Mouse (Mus musculus) lung, postnatal 0 days (tissue): ENCODE measurements around the gene Sun5. TPM values are rescaled to one million over a fixed set of nuclear protein-coding genes. Genes with fewer than 3 reads are reported as not detected.

Experiments used
- ATAC-seq: fragments of 200-750 bp; cut with Nextera tagmentation; 2 replicates; pipeline ENCODE4 v1.8.0; 2017; ENCODE audit warnings: moderate library complexity
- DNase-seq: peaks from one replicate; pipeline ENCODE4 v3.0.0-alpha.2; 2016; ENCODE audit warnings: low spot score
- H3K27ac ChIP-seq: fragments of 300-500 bp; sonication (generic); 2 replicates; pipeline ENCODE4 v1.5.1; 2014; ENCODE audit warnings: antibody characterized with exemption, mild to moderate bottlenecking, low read length, mixed read lengths
- H3K27me3 ChIP-seq: fragments of 300-500 bp; sonication (generic); replicated peaks from 2 replicates; pipeline ENCODE4 v1.6.1; 2014; ENCODE audit warnings: low read length, mixed read lengths; ENCODE audit not compliant: insufficient read depth
- H3K36me3 ChIP-seq: fragments of 300-500 bp; sonication (generic); 2 replicates; pipeline ENCODE4 v1.6.1; 2014; ENCODE audit warnings: low read length, mixed read lengths; ENCODE audit not compliant: insufficient read depth
- H3K4me1 ChIP-seq: fragments of 300-500 bp; sonication (generic); 2 replicates; pipeline ENCODE4 v1.6.1; 2014; ENCODE audit warnings: antibody characterized with exemption, low read depth, low read length, mixed read lengths; ENCODE audit not compliant: insufficient read depth
- H3K4me2 ChIP-seq: fragments of 300-500 bp; sonication (generic); replicated peaks from 2 replicates; pipeline ENCODE4 v1.6.1; 2014; ENCODE audit warnings: low read depth, mild to moderate bottlenecking, low read length, moderate library complexity, mixed read lengths
- H3K4me3 ChIP-seq: fragments of 300-500 bp; sonication (generic); 2 replicates; pipeline ENCODE4 v1.5.1; 2014; ENCODE audit warnings: low read depth, low read length
- H3K9ac ChIP-seq: fragments of 300-500 bp; sonication (generic); replicated peaks from 2 replicates; pipeline ENCODE4 v1.6.1; 2014; ENCODE audit warnings: low read depth, mild to moderate bottlenecking
- H3K9me3 ChIP-seq: fragments of 300-500 bp; sonication (generic); 2 replicates; pipeline ENCODE4 v1.6.1; 2016; ENCODE audit warnings: low read length, mixed read lengths
- CTCF ChIP-seq: IDR thresholded peaks from 2 replicates; pipeline ENCODE4 v1.5.1; 2016; ENCODE audit warnings: antibody characterized with exemption, mild to moderate bottlenecking
- EP300 ChIP-seq: IDR thresholded peaks from 2 replicates; pipeline ENCODE4 v1.6.1; 2016; ENCODE audit warnings: antibody characterized with exemption, mild to moderate bottlenecking, control low read depth
- WGBS: fragments of 180-500 bp; shearing (Covaris S2); extraction: QIAGEN DNeasy Blood & Tissue Kit; methylation state at CpG from one replicate; pipeline ENCODE4 v1.1.7; 2014; 5-methylcytosine and 5-hydroxymethylcytosine counted together
- polyA plus RNA-seq: library from polyadenylated mRNA; unstranded; fragments of >200 nt; fragmentation: Nextera tagmentation; extraction: Ambion mirVana; gene quantifications from 2 replicates; pipeline ENCODE4 v1.2.1, GENCODE M21; 2015

The Sun5 gene
- polyA plus RNA-seq, 1 experiment from 2014 or later = not detected

DNA sequence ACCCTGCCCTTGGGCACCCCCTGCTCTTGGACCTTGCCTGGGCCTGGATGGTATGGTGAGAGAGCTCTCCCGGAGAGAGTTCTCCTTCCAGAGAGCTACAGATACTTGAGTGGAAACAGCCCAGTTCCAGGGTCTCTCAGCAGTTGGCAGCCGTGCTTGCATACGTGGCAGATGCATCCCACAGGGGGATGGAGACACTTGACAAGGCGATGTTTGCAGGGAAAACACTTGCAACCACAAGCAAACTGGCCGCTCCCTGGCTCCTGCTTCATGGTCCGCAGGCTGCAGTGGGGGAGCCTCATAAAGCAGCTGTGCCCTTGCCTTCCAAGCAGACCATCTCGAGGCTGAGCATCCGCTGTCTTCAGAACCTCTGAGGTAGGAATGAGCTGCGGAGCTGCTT is 3.9 kb upstream of the Sun5 start, which contains the start of gene Bpifb2:
Bpifb2 (plus strand) TSS at position 301 of the 400 bp plus-strand sequence.
- WGBS = 53% methylated on average over 9 of the region's 9 CpGs
- H3K4me3 ChIP-seq = no peak within 1 kb of the TSS
- no peak for TF ChIP-seq CTCF
- TF ChIP-seq EP300 = no peak
- ATAC-seq = no peak
- H3K36me3 ChIP-seq = no peaks in the 10 kb centered on the region
- no peak within 1 kb of the TSS for H3K27ac ChIP-seq
- no peak within 1 kb of the TSS for H3K9ac ChIP-seq
- H3K9me3 ChIP-seq = no peaks in the 10 kb centered on the region
- H3K4me1 ChIP-seq = no peaks in the 10 kb centered on the region
- no peak within 1 kb of the TSS for H3K4me2 ChIP-seq
- H3K27me3 ChIP-seq = no peaks in the 10 kb centered on the region
- no peak for DNase-seq

DNA sequence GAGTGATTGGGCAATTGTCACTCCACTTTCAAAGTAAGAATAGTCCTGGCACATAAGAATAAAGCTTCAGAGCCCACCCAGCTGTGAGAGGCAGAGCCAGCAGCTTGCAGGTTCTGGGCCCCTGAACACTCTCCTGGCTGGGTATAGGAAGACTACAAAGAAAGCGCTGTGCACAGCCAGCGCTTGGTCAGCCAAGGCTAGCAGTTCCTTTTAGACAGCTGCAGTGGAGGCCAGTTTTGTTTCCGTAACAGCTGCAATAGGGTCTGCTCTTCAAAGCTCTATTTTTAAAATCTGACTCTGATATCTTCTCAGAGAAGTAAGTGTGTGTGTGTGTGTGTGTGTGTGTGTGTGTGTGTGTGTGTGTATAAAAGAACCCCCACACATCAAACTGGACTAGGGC is 8.9 kb downstream of the Sun5 start:
- WGBS = 80% methylated on average over 3 of the region's 3 CpGs
- DNase-seq (no peak), ATAC-seq (no peak)
- H3K27ac ChIP-seq = no peak overlapping the region
- H3K9ac ChIP-seq = no peak overlapping the region
- H3K27me3 ChIP-seq = no peaks in the 10 kb centered on the region
- H3K9me3 ChIP-seq = no peaks in the 10 kb centered on the region
- no peak overlapping the region for H3K4me2 ChIP-seq
- H3K4me3 ChIP-seq = no peak overlapping the region
- no peaks in the 10 kb centered on the region for H3K4me1 ChIP-seq
- no peaks in the 10 kb centered on the region for H3K36me3 ChIP-seq
- TF ChIP-seq CTCF (no peak), EP300 (no peak)

- Histone ChIP-seq H3K9ac (no peak overlapping the region), H3K9me3 (no peaks in the 10 kb centered on the region), H3K27ac (no peak overlapping the region), H3K4me2 (no peak overlapping the region), H3K4me1 (no peaks in the 10 kb centered on the region), H3K36me3 (no peaks in the 10 kb centered on the region), H3K27me3 (no peaks in the 10 kb centered on the region), H3K4me3 (no peak overlapping the region)
- no peak for TF ChIP-seq CTCF
- TF ChIP-seq EP300 = no peak
- DNase-seq (no peak), ATAC-seq (no peak)
- WGBS = 31% methylated on average over 3 of the region's 3 CpGs
Observed at GRCm38 (mm10) chr2:153860715-153861114, 10.2 kb downstream of the Sun5 start.

GRCm38 (mm10) chr2:153860315-153860714 is 10.6 kb downstream of the Sun5 start:
- H3K4me2 ChIP-seq = no peak overlapping the region
- no peaks in the 10 kb centered on the region for H3K36me3 ChIP-seq
- H3K27ac ChIP-seq = no peak overlapping the region
- WGBS = 78% methylated on average over 11 of the region's 11 CpGs
- H3K9ac ChIP-seq = no peak overlapping the region
- no peak for TF ChIP-seq EP300
- TF ChIP-seq CTCF = no peak
- H3K4me3 ChIP-seq = no peak overlapping the region
- no peaks in the 10 kb centered on the region for H3K27me3 ChIP-seq
- no peaks in the 10 kb centered on the region for H3K9me3 ChIP-seq
- no peaks in the 10 kb centered on the region for H3K4me1 ChIP-seq
- DNase-seq = no peak
- no peak for ATAC-seq

DNA sequence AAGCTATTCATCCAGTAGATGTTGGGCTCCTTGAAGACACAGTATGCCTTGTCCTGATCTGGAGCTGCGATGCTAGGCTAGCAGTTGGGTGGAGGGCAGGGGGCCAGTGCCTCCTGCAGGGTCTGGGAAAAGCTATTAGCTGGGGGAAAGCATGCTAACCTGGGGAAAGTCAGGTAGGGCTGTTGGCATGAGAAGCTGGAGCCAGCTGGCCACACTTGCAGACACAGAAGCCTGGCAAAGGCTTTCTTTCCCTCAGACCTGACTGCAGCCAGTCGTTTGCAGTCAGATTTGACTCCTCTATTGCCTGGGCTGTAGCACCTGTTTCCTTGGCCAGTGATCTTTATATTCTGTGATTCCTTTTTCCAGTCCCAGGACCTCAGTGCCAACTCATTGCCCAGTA is 11.3 kb downstream of the Sun5 start:
- Histone ChIP-seq H3K36me3 (no peaks in the 10 kb centered on the region), H3K9me3 (no peaks in the 10 kb centered on the region), H3K4me2 (no peak overlapping the region), H3K27ac (no peak overlapping the region), H3K27me3 (no peaks in the 10 kb centered on the region), H3K4me3 (no peak overlapping the region), H3K9ac (no peak overlapping the region), H3K4me1 (no peaks in the 10 kb centered on the region)
- WGBS = 90% methylated on average over 2 of the region's 2 CpGs
- no peak for TF ChIP-seq CTCF
- TF ChIP-seq EP300 = no peak
- ATAC-seq (no peak), DNase-seq (no peak)

DNA sequence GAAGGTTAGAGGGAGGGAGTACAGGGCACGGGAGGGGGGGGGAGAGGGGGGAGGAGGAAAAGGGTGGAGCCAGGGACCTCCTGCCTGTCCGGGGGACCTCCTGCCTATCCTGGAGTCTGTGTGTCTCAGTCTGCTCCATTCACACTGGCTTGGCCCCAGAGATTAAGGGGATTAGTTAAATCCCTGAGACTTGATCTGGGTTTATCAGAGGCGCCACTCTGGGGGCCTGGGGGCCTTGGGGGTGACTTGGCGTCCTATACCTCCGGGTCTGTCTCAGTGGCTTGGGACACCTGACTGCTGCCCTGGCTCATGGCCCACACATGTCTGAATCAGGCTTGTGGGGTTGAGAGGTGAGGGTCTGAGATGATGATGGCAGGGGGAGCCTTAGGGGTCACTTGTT is 17.3 kb downstream of the Sun5 start:
- H3K4me3 ChIP-seq = no peak overlapping the region
- TF ChIP-seq EP300 = no peak
- no peak for TF ChIP-seq CTCF
- DNase-seq = no peak
- no peak overlapping the region for H3K27ac ChIP-seq
- 20% methylated on average over 5 of the region's 5 CpGs for WGBS
- no peaks in the 10 kb centered on the region for H3K9me3 ChIP-seq
- ATAC-seq = no peak
- no peak overlapping the region for H3K9ac ChIP-seq
- no peaks in the 10 kb centered on the region for H3K27me3 ChIP-seq
- no peaks in the 10 kb centered on the region for H3K36me3 ChIP-seq
- H3K4me1 ChIP-seq = no peaks in the 10 kb centered on the region
- no peak overlapping the region for H3K4me2 ChIP-seq

- H3K36me3 ChIP-seq = no peaks in the 10 kb centered on the region
- no peaks in the 10 kb centered on the region for H3K9me3 ChIP-seq
- TF ChIP-seq EP300 (no peak), CTCF (peak; percentile 59)
- 30% methylated on average over 4 of the region's 4 CpGs for WGBS
- H3K27me3 ChIP-seq = no peaks in the 10 kb centered on the region
- no peak overlapping the region for H3K9ac ChIP-seq
- H3K27ac ChIP-seq = no peak overlapping the region
- no peak overlapping the region for H3K4me2 ChIP-seq
- ATAC-seq (no peak), DNase-seq (peak; percentile 32)
- H3K4me1 ChIP-seq = no peaks in the 10 kb centered on the region
- H3K4me3 ChIP-seq = no peak overlapping the region
Observed at GRCm38 (mm10) chr2:153851030-153851360, 19.9 kb downstream of the Sun5 start.
